Comparison of ENCODE assay signal across 14 mouse cellular contexts in genomic region chr1:63190851-63191250, GRCm38 (mm10). TPM values are rescaled to one million over a fixed set of nuclear protein-coding genes. Genes with fewer than 3 reads are reported as not detected.
DNase-seq lines count a peak whose midpoint lies in the region.
"Had no signal": no experiment of that assay in that cellular context is flagged by ENCODE, and none has a peak within 500 bp of the region (broad histone marks: within the 10 kb centered on the region; RNA-seq: fewer than 3 reads in every experiment).

No protein-coding gene starts in this region.

- DNase-seq in gastrocnemius, postnatal 10 days = peak; percentile 35
- DNase-seq in gastrocnemius, postnatal 25 days = no peak
- DNase-seq in layer of hippocampus, postnatal 10 days (ENCODE audit: low spot score in 2 of 2) = peak; percentile 38 to 45
- DNase-seq in layer of hippocampus, adult 8-10 months (ENCODE audit: low spot score in 2 of 2) = no peak
- peak; percentile 36 for DNase-seq in R1 (ENCODE audit: low read depth, low spot score)
- DNase-seq in kidney, adult 9 months = peak; percentile 30
- DNase-seq in thymus, postnatal 0 days (ENCODE audit: low spot score) = no peak
- DNase-seq in urinary bladder, postnatal 10 days (ENCODE audit: low spot score) = no peak
- DNase-seq: cerebellum, postnatal 36 days; right cerebral cortex, postnatal 14 days had no signal

RNA-seq across cellular contexts. Expression of gene Ndufs1, which starts 14.2 kb away (rescaled TPM):
- 100 to 1,000 TPM; 280 to 329 TPM for total RNA-seq in gastrocnemius, postnatal 10 days (2021)
- 100 to 1,000 TPM; 365 to 404 TPM for total RNA-seq in gastrocnemius, postnatal 25 days (2021)
- 100 to 1,000 TPM; 145 to 148 TPM for total RNA-seq in layer of hippocampus, postnatal 10 days (2021)
- 100 to 1,000 TPM; 155 to 166 (median 160) TPM for total RNA-seq in layer of hippocampus, adult 8-10 months (2022)
- 102 and 108 TPM in 2 replicates for polyA plus RNA-seq in thymus, postnatal 0 days (2015; fragmentation: Nextera tagmentation; extraction: Ambion mirVana)

RNA-seq across cellular contexts. Expression of gene Eef1b2, which starts 14.2 kb away (rescaled TPM):
- 100 to 1,000 TPM; 594 to 615 TPM for total RNA-seq in gastrocnemius, postnatal 10 days (2021)
- total RNA-seq in gastrocnemius, postnatal 25 days (2021) = 100 to 1,000 TPM; 289 to 311 TPM
- 100 to 1,000 TPM; 532 to 585 TPM for total RNA-seq in layer of hippocampus, postnatal 10 days (2021)
- 100 to 1,000 TPM; 310 to 454 (median 387) TPM for total RNA-seq in layer of hippocampus, adult 8-10 months (2022)
- polyA plus RNA-seq in thymus, postnatal 0 days (2015; fragmentation: Nextera tagmentation; extraction: Ambion mirVana) = 640 and 651 TPM in 2 replicates

RNA-seq across cellular contexts. Expression of gene Gpr1, which starts 23.5 kb away (rescaled TPM):
- under 1 TPM; 0.29 to 0.59 TPM for total RNA-seq in gastrocnemius, postnatal 10 days (2021)
- total RNA-seq in gastrocnemius, postnatal 25 days (2021) = under 1 TPM; 0.18 to 0.99 TPM
- under 1 TPM; 0.30 to 0.56 TPM for total RNA-seq in layer of hippocampus, postnatal 10 days (2021)
- total RNA-seq in layer of hippocampus, adult 8-10 months (2022) = under 1 TPM; 0.31 to 0.74 (median 0.67) TPM
- 0.31 and 0.44 TPM in 2 replicates for polyA plus RNA-seq in thymus, postnatal 0 days (2015; fragmentation: Nextera tagmentation; extraction: Ambion mirVana)
- total RNA-seq: liver, adult 2 months; megakaryocyte-erythroid progenitor cell, adult 5-6 weeks had no signal
- polyA plus RNA-seq: intestine, embryonic 14.5 days; liver, adult 2 months; Patski had no signal

Comparison
In these comparisons a context has a peak if more than half of its experiments do, and no peak if none do; other contexts are left out.
1. DNase-seq: peak in gastrocnemius, postnatal 10 days (single experiment), layer of hippocampus, postnatal 10 days (2 of 2), R1 (single experiment) and kidney, adult 9 months (single experiment); none in gastrocnemius, postnatal 25 days (single experiment), layer of hippocampus, adult 8-10 months (0 of 2), thymus, postnatal 0 days (single experiment) and urinary bladder, postnatal 10 days (single experiment).